Mouse (Mus musculus) forebrain, embryonic 16.5 days (tissue): ENCODE measurements around the gene Tiam1. TPM values are rescaled to one million over a fixed set of nuclear protein-coding genes. Genes with fewer than 3 reads are reported as not detected.

Experiments used
- ATAC-seq: fragments of 200-750 bp; cut with Nextera tagmentation; 2 replicates; pipeline ENCODE4 v1.8.0; 2017; ENCODE audit warnings: mild to moderate bottlenecking, moderate library complexity
- H3K27ac ChIP-seq: fragments of 300-500 bp; sonication (generic); 2 replicates; pipeline ENCODE4 v1.5.1; 2014; ENCODE audit warnings: low read length, control low read depth
- H3K27me3 ChIP-seq: fragments of 300-500 bp; sonication (generic); replicated peaks from 2 replicates; pipeline ENCODE4 v1.6.1; 2014; ENCODE audit warnings: low read length; ENCODE audit not compliant: control insufficient read depth, insufficient read depth
- H3K36me3 ChIP-seq: fragments of 300-500 bp; sonication (generic); 2 replicates; pipeline ENCODE4 v1.6.1; 2014; ENCODE audit not compliant: control insufficient read depth, insufficient read depth
- H3K4me1 ChIP-seq: fragments of 300-500 bp; sonication (generic); replicated peaks from 2 replicates; pipeline ENCODE4 v1.6.1; 2014; ENCODE audit warnings: low read length; ENCODE audit not compliant: control insufficient read depth, insufficient read depth
- H3K4me2 ChIP-seq: fragments of 300-500 bp; sonication (generic); 2 replicates; pipeline ENCODE4 v1.6.1; 2014; ENCODE audit warnings: mild to moderate bottlenecking, low read length, control low read depth
- H3K4me3 ChIP-seq: fragments of 300-500 bp; sonication (generic); replicated peaks from 2 replicates; pipeline ENCODE4 v1.5.1; 2014; ENCODE audit warnings: mild to moderate bottlenecking, low read length, control low read depth
- H3K9ac ChIP-seq: fragments of 300-500 bp; sonication (generic); replicated peaks from 2 replicates; pipeline ENCODE4 v1.6.1; 2014; ENCODE audit warnings: low read depth, low read length, control low read depth
- H3K9me3 ChIP-seq: fragments of 300-500 bp; sonication (generic); 2 replicates; pipeline ENCODE4 v1.6.1; 2016; ENCODE audit warnings: low read length; ENCODE audit not compliant: control insufficient read depth
- WGBS: fragments of 180-500 bp; shearing (Covaris S2); extraction: QIAGEN DNeasy Blood & Tissue Kit; methylation state at CpG from one replicate; pipeline ENCODE4 v1.1.7; 2014; 5-methylcytosine and 5-hydroxymethylcytosine counted together
- polyA plus RNA-seq: library from polyadenylated mRNA; unstranded; fragments of >200 nt; fragmentation: Nextera tagmentation; extraction: Ambion mirVana; gene quantifications from 2 replicates; pipeline ENCODE4 v1.2.1, GENCODE M21; 2015

The Tiam1 gene
- polyA plus RNA-seq, 1 experiment from 2014 or later: 29.5 TPM

GRCm38 (mm10) chr16:90150820-90151219 is 7.3 kb upstream of the Tiam1 start:
- H3K27me3 ChIP-seq: no peaks in the 10 kb centered on the region
- H3K27ac ChIP-seq: no peak overlapping the region
- ATAC-seq: no peak
- H3K36me3 ChIP-seq: no peaks in the 10 kb centered on the region
- H3K4me3 ChIP-seq: no peak overlapping the region
- H3K4me1 ChIP-seq: no peaks in the 10 kb centered on the region
- no peak overlapping the region for H3K9ac ChIP-seq
- H3K4me2 ChIP-seq: no peak overlapping the region
- WGBS: 75% methylated on average over 6 of the region's 6 CpGs
- H3K9me3 ChIP-seq: no peaks in the 10 kb centered on the region

- Histone ChIP-seq H3K9me3 (no peaks in the 10 kb centered on the region), H3K4me2 (no peak overlapping the region), H3K27me3 (no peaks in the 10 kb centered on the region), H3K9ac (no peak overlapping the region), H3K4me1 (no peaks in the 10 kb centered on the region), H3K4me3 (no peak overlapping the region), H3K36me3 (no peaks in the 10 kb centered on the region), H3K27ac (no peak overlapping the region)
- no peak for ATAC-seq
- 53% methylated on average over 6 of the region's 7 CpGs for WGBS
Measured at GRCm38 (mm10) chr16:90150126-90150525, 6.6 kb upstream of the Tiam1 start.

- peaks cover 7% of the 10 kb centered on the region for H3K4me1 ChIP-seq
- H3K27me3 ChIP-seq: no peaks in the 10 kb centered on the region
- ATAC-seq: no peak
- no peak overlapping the region for H3K4me3 ChIP-seq
- no peaks in the 10 kb centered on the region for H3K9me3 ChIP-seq
- H3K36me3 ChIP-seq: no peaks in the 10 kb centered on the region
- no peak overlapping the region for H3K4me2 ChIP-seq
- H3K27ac ChIP-seq: no peak overlapping the region
- WGBS: 85% methylated on average over 9 of the region's 9 CpGs
- no peak overlapping the region for H3K9ac ChIP-seq
Measured at GRCm38 (mm10) chr16:90149335-90149734, 5.8 kb upstream of the Tiam1 start.

GRCm38 (mm10) chr16:90145244-90145643 is 1.7 kb upstream of the Tiam1 start:
- WGBS: 92% methylated on average over 1 of the region's 1 CpGs
- no peaks in the 10 kb centered on the region for H3K27me3 ChIP-seq
- H3K4me2 ChIP-seq: no peak overlapping the region
- H3K36me3 ChIP-seq: no peaks in the 10 kb centered on the region
- no peak for ATAC-seq
- no peak overlapping the region for H3K4me3 ChIP-seq
- H3K9ac ChIP-seq: no peak overlapping the region
- H3K9me3 ChIP-seq: no peaks in the 10 kb centered on the region
- H3K27ac ChIP-seq: no peak overlapping the region
- peaks cover 14% of the 10 kb centered on the region for H3K4me1 ChIP-seq

GRCm38 (mm10) chr16:90144541-90144940 is 972 bp upstream of the Tiam1 start:
- no peak for ATAC-seq
- Histone ChIP-seq H3K4me3 (peak overlapping the region; percentile 81), H3K9ac (peak overlapping the region; percentile 76), H3K36me3 (no peaks in the 10 kb centered on the region), H3K4me2 (peak overlapping the region; percentile 71), H3K27me3 (no peaks in the 10 kb centered on the region), H3K4me1 (peaks cover 14% of the 10 kb centered on the region), H3K9me3 (no peaks in the 10 kb centered on the region), H3K27ac (peak overlapping the region; percentile 30; the same call in 1 of the 2 replicates)
- 5% methylated on average over 13 of the region's 13 CpGs for WGBS

GRCm38 (mm10) chr16:90143416-90143759 is 181 bp downstream of the Tiam1 start:
- Histone ChIP-seq H3K4me2 (peak overlapping the region; percentile 80), H3K4me3 (peak overlapping the region; percentile 81), H3K36me3 (no peaks in the 10 kb centered on the region), H3K9ac (peak overlapping the region; percentile 79), H3K27me3 (no peaks in the 10 kb centered on the region), H3K4me1 (peaks cover 14% of the 10 kb centered on the region), H3K27ac (peak overlapping the region; percentile 84), H3K9me3 (no peaks in the 10 kb centered on the region)
- under 1% methylated on average over 21 of the region's 21 CpGs for WGBS
- ATAC-seq: peak; percentile 47

GRCm38 (mm10) chr16:90142574-90143415 is 774 bp downstream of the Tiam1 start:
- H3K4me2 ChIP-seq: peak overlapping the region; percentile 80
- no peaks in the 10 kb centered on the region for H3K27me3 ChIP-seq
- ATAC-seq: peak; percentile 3
- H3K27ac ChIP-seq: peak overlapping the region; percentile 84
- H3K9ac ChIP-seq: peak overlapping the region; percentile 79
- H3K4me1 ChIP-seq: peaks cover 14% of the 10 kb centered on the region
- WGBS: 0% methylated on average over 57 of the region's 57 CpGs
- no peaks in the 10 kb centered on the region for H3K36me3 ChIP-seq
- peak overlapping the region; percentile 81 for H3K4me3 ChIP-seq
- no peaks in the 10 kb centered on the region for H3K9me3 ChIP-seq

- H3K9ac ChIP-seq: peak overlapping the region; percentile 79
- no peaks in the 10 kb centered on the region for H3K9me3 ChIP-seq
- H3K27me3 ChIP-seq: no peaks in the 10 kb centered on the region
- 1% methylated on average over 20 of the region's 20 CpGs for WGBS
- H3K27ac ChIP-seq: peak overlapping the region; percentile 84
- ATAC-seq: no peak
- H3K36me3 ChIP-seq: no peaks in the 10 kb centered on the region
- H3K4me2 ChIP-seq: peak overlapping the region; percentile 80
- H3K4me3 ChIP-seq: peak overlapping the region; percentile 81
- H3K4me1 ChIP-seq: peaks cover 14% of the 10 kb centered on the region
Measured at GRCm38 (mm10) chr16:90142247-90142573, 1.4 kb downstream of the Tiam1 start.

GRCm38 (mm10) chr16:90141556-90141955 is 2.0 kb downstream of the Tiam1 start:
- WGBS: 25% methylated on average over 9 of the region's 9 CpGs
- no peak for ATAC-seq
- 0 out of 2 replicates have a peak overlapping the region, but pooled peaks have one; percentile 21 for H3K27ac ChIP-seq
- no peaks in the 10 kb centered on the region for H3K36me3 ChIP-seq
- H3K9ac ChIP-seq: peak overlapping the region; percentile 40; the same call in 1 of the 2 replicates
- H3K4me3 ChIP-seq: peak overlapping the region; percentile 81
- H3K27me3 ChIP-seq: no peaks in the 10 kb centered on the region
- peaks cover 14% of the 10 kb centered on the region for H3K4me1 ChIP-seq
- H3K4me2 ChIP-seq: peak overlapping the region; percentile 80
- H3K9me3 ChIP-seq: no peaks in the 10 kb centered on the region
